ENCODE assay signal across 24 mouse cellular contexts in the genomic region with DNA sequence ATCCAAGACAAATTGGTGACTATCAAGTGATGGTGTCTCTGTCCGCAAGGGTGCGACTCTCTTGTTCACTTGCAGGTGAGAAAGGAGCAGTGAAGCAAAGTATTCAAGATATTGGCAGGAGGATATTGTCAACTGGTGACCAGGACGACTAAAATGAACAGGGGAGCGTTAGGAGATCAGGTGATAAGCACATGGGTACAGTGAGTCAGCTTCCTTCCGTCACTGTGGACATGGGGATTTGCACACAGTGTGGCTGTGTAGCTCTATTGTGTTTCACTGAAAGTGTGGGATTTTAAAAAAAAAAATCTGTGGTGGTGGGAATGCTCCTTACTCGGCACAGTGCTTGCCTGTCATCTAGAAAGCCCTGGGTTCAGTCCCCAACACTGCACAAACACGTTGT.
"Had no signal": no experiment of that assay in that cellular context is flagged by ENCODE, and none has a peak within 500 bp of the region (broad histone marks: within the 10 kb centered on the region; RNA-seq: fewer than 3 reads in every experiment).

No protein-coding gene starts in this region.

- H3K4me3 ChIP-seq: gastrocnemius, adult 2 months; hindbrain, embryonic 10.5 days; hindbrain, embryonic 12.5 days; intestine, embryonic 15.5 days; layer of hippocampus, adult 2 months; left cerebral cortex, adult 2 months; limb, embryonic 13.5 days; limb, embryonic 15.5 days; liver, embryonic 12.5 days had no signal

- DNase-seq: gastrocnemius, adult 2 months; gastrocnemius, postnatal 10 days; gastrocnemius, postnatal 25 days; heart, adult 18-20 months; heart, postnatal 10 days; heart, postnatal 4 days; kidney, adult 18-20 months; kidney, adult 8-10 months; kidney, postnatal 10 days; kidney, postnatal 4 days; left cerebral cortex, postnatal 4 days had no signal

- H3K27me3 ChIP-seq: hindbrain, embryonic 12.5 days; intestine, embryonic 15.5 days; limb, embryonic 13.5 days; limb, embryonic 15.5 days; liver, embryonic 12.5 days had no signal

- H3K36me3 ChIP-seq: hindbrain, embryonic 10.5 days; hindbrain, embryonic 12.5 days; intestine, embryonic 15.5 days; limb, embryonic 13.5 days; limb, embryonic 15.5 days; liver, embryonic 12.5 days had no signal

- H3K4me2 ChIP-seq: hindbrain, embryonic 12.5 days; hindbrain, embryonic 14.5 days; intestine, embryonic 15.5 days; limb, embryonic 13.5 days; limb, embryonic 15.5 days; liver, embryonic 12.5 days had no signal

- H3K27ac ChIP-seq: gastrocnemius, adult 2 months; hindbrain, embryonic 10.5 days; hindbrain, embryonic 12.5 days; hindbrain, embryonic 14.5 days; intestine, embryonic 15.5 days; layer of hippocampus, adult 2 months; left cerebral cortex, adult 2 months; limb, embryonic 13.5 days; limb, embryonic 15.5 days; liver, embryonic 12.5 days; liver, embryonic 14.5 days had no signal

- H3K9me3 ChIP-seq: hindbrain, embryonic 12.5 days; intestine, embryonic 15.5 days; limb, embryonic 13.5 days; limb, embryonic 15.5 days; liver, embryonic 12.5 days had no signal

- ATAC-seq: hindbrain, embryonic 16.5 days; inflammation-experienced regulatory T-cells, adult 6 months; intestine, embryonic 15.5 days; intestine, postnatal 0 days; liver, embryonic 12.5 days had no signal

- H3K9ac ChIP-seq: hindbrain, embryonic 12.5 days; hindbrain, embryonic 14.5 days; intestine, embryonic 15.5 days; limb, embryonic 13.5 days; limb, embryonic 15.5 days; liver, embryonic 12.5 days; liver, embryonic 14.5 days had no signal

- H3K4me1 ChIP-seq: hindbrain, embryonic 10.5 days; hindbrain, embryonic 12.5 days; intestine, embryonic 15.5 days; limb, embryonic 13.5 days; limb, embryonic 15.5 days had no signal
